Mouse (Mus musculus): ENCODE data around the gene Exosc6. TPM values are rescaled to one million over a fixed set of nuclear protein-coding genes. Genes with fewer than 3 reads are reported as not detected.
A peak's percentile ranks its signal among the peaks of the same experiment; 100 is the strongest.
"Not testable (repeated sequence)": the region's sequence is repeated elsewhere in the genome, so short reads cannot be mapped to it uniquely, and the experiment has no call there.

The Exosc6 gene
- polyA plus RNA-seq, 1 experiment from 2014 or later: 27.2 TPM

- no peaks in the 10 kb centered on the region for H3K9me3 ChIP-seq
Measured at GRCm38 (mm10) chr8:111067439-111067838, 11.3 kb downstream of the Exosc6 start.

GRCm38 (mm10) chr8:111068660-111069059, 12.5 kb downstream of the Exosc6 start:
- not testable (repeated sequence) for H3K36me3 ChIP-seq; H3K9me3 ChIP-seq; DNase-seq (ENCODE audit: low spot score); H3K27ac ChIP-seq; H3K4me3 ChIP-seq; H3K4me1 ChIP-seq
- H3K27me3 ChIP-seq (ENCODE audit: insufficient read depth, poor library complexity, severe bottlenecking): peaks cover 18% of the 10 kb centered on the region; the same call in 1 of the 2 replicates
- WGBS: 89% methylated on average over 9 of the region's 9 CpGs

More at GRCm38 (mm10) chr8:111067439-111067838, 11.3 kb downstream of the Exosc6 start:
- no peak overlapping the region for H3K27ac ChIP-seq
- no peaks in the 10 kb centered on the region for H3K36me3 ChIP-seq
- no peaks in the 10 kb centered on the region for H3K4me1 ChIP-seq
- no peak for DNase-seq (ENCODE audit: low spot score)
- H3K4me3 ChIP-seq: no peak overlapping the region
- WGBS: 21% methylated on average over 10 of the region's 10 CpGs
- H3K27me3 ChIP-seq (ENCODE audit: insufficient read depth, poor library complexity, severe bottlenecking): peaks cover 17% of the 10 kb centered on the region; the same call in 1 of the 2 replicates

- Histone ChIP-seq H3K9me3 (no peaks in the 10 kb centered on the region), H3K4me3 (no peak overlapping the region), H3K27ac (no peak overlapping the region), H3K4me1 (peaks cover 9% of the 10 kb centered on the region), H3K36me3 (no peaks in the 10 kb centered on the region), H3K27me3 (ENCODE audit: insufficient read depth, poor library complexity, severe bottlenecking) (peaks cover 12% of the 10 kb centered on the region; the same call in 1 of the 2 replicates)
- DNase-seq (ENCODE audit: low spot score): no peak
- 78% methylated on average over 3 of the region's 3 CpGs for WGBS
Measured at GRCm38 (mm10) chr8:111075926-111076325, 19.8 kb downstream of the Exosc6 start.

- peaks cover 16% of the 10 kb centered on the region; the same call in 1 of the 2 replicates for H3K27me3 ChIP-seq (ENCODE audit: insufficient read depth, poor library complexity, severe bottlenecking)
- 69% methylated on average over 5 of the region's 5 CpGs for WGBS
- no peak for DNase-seq (ENCODE audit: low spot score)
- peaks cover 15% of the 10 kb centered on the region for H3K4me1 ChIP-seq
- no peaks in the 10 kb centered on the region for H3K36me3 ChIP-seq
- H3K4me3 ChIP-seq: no peak overlapping the region
- no peaks in the 10 kb centered on the region for H3K9me3 ChIP-seq
- H3K27ac ChIP-seq: no peak overlapping the region
Measured at GRCm38 (mm10) chr8:111079461-111079860, 23.3 kb downstream of the Exosc6 start.

- no peak for DNase-seq (ENCODE audit: low spot score)
- H3K4me1 ChIP-seq: peaks cover 15% of the 10 kb centered on the region
- H3K4me3 ChIP-seq: no peak overlapping the region
- H3K27ac ChIP-seq: no peak overlapping the region
- no peaks in the 10 kb centered on the region for H3K36me3 ChIP-seq
- whole genome bisulfite sequencing: 35% methylated on average over 6 of the region's 6 CpGs
- peaks cover 16% of the 10 kb centered on the region; the same call in 1 of the 2 replicates for H3K27me3 ChIP-seq (ENCODE audit: insufficient read depth, poor library complexity, severe bottlenecking)
- no peaks in the 10 kb centered on the region for H3K9me3 ChIP-seq
Measured at GRCm38 (mm10) chr8:111079861-111080271, 23.7 kb downstream of the Exosc6 start.

- no peaks in the 10 kb centered on the region for H3K9me3 ChIP-seq
- H3K4me3 ChIP-seq: no peak overlapping the region
- peaks cover 16% of the 10 kb centered on the region; the same call in 1 of the 2 replicates for H3K27me3 ChIP-seq (ENCODE audit: insufficient read depth, poor library complexity, severe bottlenecking)
- WGBS: 64% methylated on average over 12 of the region's 12 CpGs
- H3K36me3 ChIP-seq: no peaks in the 10 kb centered on the region
- no peak overlapping the region for H3K27ac ChIP-seq
- DNase-seq (ENCODE audit: low spot score): peak; percentile 55
- H3K4me1 ChIP-seq: peaks cover 15% of the 10 kb centered on the region
Measured at GRCm38 (mm10) chr8:111081580-111082258, 25.6 kb downstream of the Exosc6 start.

- H3K4me3 ChIP-seq; H3K36me3 ChIP-seq; DNase-seq (ENCODE audit: low spot score); H3K9me3 ChIP-seq; H3K27ac ChIP-seq: not testable (repeated sequence)
- H3K4me1 ChIP-seq: peaks cover 15% of the 10 kb centered on the region
- H3K27me3 ChIP-seq (ENCODE audit: insufficient read depth, poor library complexity, severe bottlenecking): peaks cover 16% of the 10 kb centered on the region; the same call in 1 of the 2 replicates
- WGBS: 86% methylated on average over 5 of the region's 5 CpGs
Measured at GRCm38 (mm10) chr8:111083936-111084335, 27.8 kb downstream of the Exosc6 start.

GRCm38 (mm10) chr8:111090126-111090525, 34.0 kb downstream of the Exosc6 start:
- H3K27ac ChIP-seq: no peak overlapping the region
- H3K27me3 ChIP-seq (ENCODE audit: insufficient read depth, poor library complexity, severe bottlenecking): no peaks in the 10 kb centered on the region
- peak; percentile 90 for DNase-seq (ENCODE audit: low spot score)
- WGBS: 3% methylated on average over 2 of the region's 2 CpGs
- peaks cover 5% of the 10 kb centered on the region; the same call in 1 of the 2 replicates for H3K4me1 ChIP-seq
- H3K9me3 ChIP-seq: no peaks in the 10 kb centered on the region
- H3K4me3 ChIP-seq: no peak overlapping the region
- H3K36me3 ChIP-seq: no peaks in the 10 kb centered on the region

GRCm38 (mm10) chr8:111091706-111092105, 35.6 kb downstream of the Exosc6 start:
- no peak overlapping the region for H3K4me3 ChIP-seq
- no peaks in the 10 kb centered on the region for H3K9me3 ChIP-seq
- no peaks in the 10 kb centered on the region for H3K36me3 ChIP-seq
- 63% methylated on average over 7 of the region's 7 CpGs for WGBS
- H3K27me3 ChIP-seq (ENCODE audit: insufficient read depth, poor library complexity, severe bottlenecking): no peaks in the 10 kb centered on the region
- H3K27ac ChIP-seq: no peak overlapping the region
- peaks cover 17% of the 10 kb centered on the region; the same call in 1 of the 2 replicates for H3K4me1 ChIP-seq
- DNase-seq (ENCODE audit: low spot score): no peak

GRCm38 (mm10) chr8:111092326-111092725, 36.2 kb downstream of the Exosc6 start, which contains the start of gene Clec18a:
Clec18a (minus strand) TSS chr8:111092426.
- WGBS: 77% methylated on average over 6 of the region's 6 CpGs
- not testable (repeated sequence) for H3K27me3 ChIP-seq (ENCODE audit: insufficient read depth, poor library complexity, severe bottlenecking); DNase-seq (ENCODE audit: low spot score)

GRCm38 (mm10) chr8:111093865-111094718, 38.0 kb downstream of the Exosc6 start, which contains the start of gene Pdpr:
Pdpr (plus strand) TSS chr8:111094630.
- DNase-seq (ENCODE audit: low spot score): peak; percentile 96
- Histone ChIP-seq H3K4me3 (peak within 1 kb of the TSS; percentile 72), H3K36me3 (no peaks in the 10 kb centered on the region), H3K27me3 (ENCODE audit: insufficient read depth, poor library complexity, severe bottlenecking) (no peaks in the 10 kb centered on the region), H3K27ac (peak within 1 kb of the TSS; percentile 78), H3K4me1 (peaks cover 17% of the 10 kb centered on the region; the same call in 1 of the 2 replicates), H3K9me3 (no peaks in the 10 kb centered on the region)
- 5% methylated on average over 71 of the region's 72 CpGs for WGBS

More at GRCm38 (mm10) chr8:111092326-111092725, 36.2 kb downstream of the Exosc6 start, which contains the start of gene Clec18a:
- H3K27ac ChIP-seq, H3K36me3 ChIP-seq, H3K9me3 ChIP-seq, H3K4me3 ChIP-seq: not testable (repeated sequence)
- peaks cover 17% of the 10 kb centered on the region; the same call in 1 of the 2 replicates for H3K4me1 ChIP-seq

GRCm38 (mm10) chr8:111094719-111095302, 38.7 kb downstream of the Exosc6 start:
- H3K4me1 ChIP-seq: peaks cover 17% of the 10 kb centered on the region; the same call in 1 of the 2 replicates
- H3K27me3 ChIP-seq (ENCODE audit: insufficient read depth, poor library complexity, severe bottlenecking); H3K9me3 ChIP-seq; H3K36me3 ChIP-seq; DNase-seq (ENCODE audit: low spot score): not testable (repeated sequence)
- peak overlapping the region; percentile 78 for H3K27ac ChIP-seq
- peak overlapping the region; percentile 72 for H3K4me3 ChIP-seq
- WGBS: 1% methylated on average over 69 of the region's 69 CpGs
